Mouse (Mus musculus) kidney, embryonic 14.5 days (tissue): ENCODE data around the gene Akap1. TPM values are rescaled to one million over a fixed set of nuclear protein-coding genes. Genes with fewer than 3 reads are reported as not detected.

Source experiments
- ATAC-seq: fragments of 200-750 bp; cut with Nextera tagmentation; 2 replicates; pipeline ENCODE4 v1.8.0; 2017; ENCODE audit warnings: moderate number of reproducible peaks, mild to moderate bottlenecking, moderate TSS enrichment, moderate library complexity; ENCODE audit not compliant: low FRiP score, low TSS enrichment
- H3K27ac ChIP-seq: fragments of 300-500 bp; sonication (generic); 2 replicates; pipeline ENCODE4 v1.5.1; 2014; ENCODE audit warnings: low read depth, mild to moderate bottlenecking, low read length, moderate library complexity, mixed read lengths
- H3K27me3 ChIP-seq: fragments of 300-500 bp; sonication (generic); 2 replicates; pipeline ENCODE4 v1.6.1; 2014; ENCODE audit warnings: mild to moderate bottlenecking, low read length; ENCODE audit not compliant: control insufficient read depth, insufficient read depth
- H3K36me3 ChIP-seq: fragments of 300-500 bp; sonication (generic); 2 replicates; pipeline ENCODE4 v1.6.1; 2014; ENCODE audit warnings: low read length, mixed read lengths; ENCODE audit not compliant: control insufficient read depth, insufficient read depth
- H3K4me1 ChIP-seq: fragments of 300-500 bp; sonication (generic); 2 replicates; pipeline ENCODE4 v1.6.1; 2014; ENCODE audit warnings: low read length, mixed read lengths; ENCODE audit not compliant: control insufficient read depth, insufficient read depth
- H3K4me2 ChIP-seq: fragments of 300-500 bp; sonication (generic); replicated peaks from 2 replicates; pipeline ENCODE4 v1.6.1; 2014; ENCODE audit warnings: low read depth, mild to moderate bottlenecking, low read length
- H3K4me3 ChIP-seq: fragments of 300-500 bp; sonication (generic); 2 replicates; pipeline ENCODE4 v1.5.1; 2014; ENCODE audit warnings: mild to moderate bottlenecking, low read length
- H3K9ac ChIP-seq: fragments of 300-500 bp; sonication (generic); 2 replicates; pipeline ENCODE4 v1.6.1; 2014; ENCODE audit warnings: low read depth, mild to moderate bottlenecking, low read length, moderate library complexity
- H3K9me3 ChIP-seq: fragments of 300-500 bp; sonication (generic); 2 replicates; pipeline ENCODE4 v1.6.1; 2016; ENCODE audit warnings: low read length; ENCODE audit not compliant: control insufficient read depth
- WGBS: fragments of 180-500 bp; shearing (Covaris S2); extraction: QIAGEN DNeasy Blood & Tissue Kit; methylation state at CpG from one replicate; pipeline ENCODE4 v1.1.7; 2014; 5-methylcytosine and 5-hydroxymethylcytosine counted together
- polyA plus RNA-seq: library from polyadenylated mRNA; unstranded; fragments of >200 nt; fragmentation: Nextera tagmentation; extraction: Ambion mirVana; gene quantifications from 2 replicates; pipeline ENCODE4 v1.2.1, GENCODE M21; 2014

Akap1 gene
- polyA plus RNA-seq, 1 experiment from 2014 or later, result 20.2 TPM

DNA sequence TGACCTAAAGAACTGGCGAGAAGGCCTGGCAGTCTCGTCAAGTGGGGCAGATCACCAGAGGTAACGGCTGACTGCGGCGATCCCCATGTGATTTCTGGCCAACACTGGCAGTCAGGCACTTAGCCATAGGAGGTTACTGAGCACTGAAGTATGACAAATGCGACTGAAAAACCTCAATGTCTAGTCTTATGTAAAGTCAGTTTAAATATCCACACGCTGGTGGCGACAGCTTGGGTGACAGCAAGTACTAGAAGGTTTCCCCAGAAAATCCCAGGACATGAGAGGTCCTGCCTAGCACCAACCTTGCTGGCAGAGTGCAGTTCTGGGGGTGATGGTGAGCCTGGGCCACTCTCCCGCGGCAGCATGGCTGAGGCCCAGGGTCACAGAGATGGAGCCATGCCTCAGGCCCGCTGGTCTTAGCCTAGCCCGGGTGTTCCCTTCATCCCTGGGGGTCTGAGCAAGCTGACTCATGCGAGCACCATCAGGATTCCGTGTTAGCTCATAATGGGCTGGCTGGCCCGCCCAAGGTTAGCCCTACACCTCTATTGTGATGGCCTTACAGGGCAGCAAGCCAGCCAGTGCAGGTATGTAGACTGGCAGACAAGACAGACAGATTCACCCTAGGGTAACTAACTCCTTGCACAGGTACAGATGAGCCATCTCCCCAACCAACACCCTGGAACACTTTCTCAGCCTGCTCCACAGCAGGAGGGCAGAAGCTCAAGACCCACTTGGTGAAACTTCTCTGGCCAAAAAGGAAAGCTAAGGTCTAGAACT is 13.1 kb downstream of the Akap1 start:
- H3K27ac ChIP-seq, result no peak overlapping the region
- H3K9me3 ChIP-seq, result no peaks in the 10 kb centered on the region
- no peak overlapping the region for H3K4me2 ChIP-seq
- H3K36me3 ChIP-seq, result no peaks in the 10 kb centered on the region
- WGBS, result 77% methylated on average over 15 of the region's 15 CpGs
- peaks cover 28% of the 10 kb centered on the region for H3K4me1 ChIP-seq
- H3K27me3 ChIP-seq, result no peaks in the 10 kb centered on the region
- ATAC-seq, result no peak
- H3K9ac ChIP-seq, result no peak overlapping the region
- H3K4me3 ChIP-seq, result no peak overlapping the region

DNA sequence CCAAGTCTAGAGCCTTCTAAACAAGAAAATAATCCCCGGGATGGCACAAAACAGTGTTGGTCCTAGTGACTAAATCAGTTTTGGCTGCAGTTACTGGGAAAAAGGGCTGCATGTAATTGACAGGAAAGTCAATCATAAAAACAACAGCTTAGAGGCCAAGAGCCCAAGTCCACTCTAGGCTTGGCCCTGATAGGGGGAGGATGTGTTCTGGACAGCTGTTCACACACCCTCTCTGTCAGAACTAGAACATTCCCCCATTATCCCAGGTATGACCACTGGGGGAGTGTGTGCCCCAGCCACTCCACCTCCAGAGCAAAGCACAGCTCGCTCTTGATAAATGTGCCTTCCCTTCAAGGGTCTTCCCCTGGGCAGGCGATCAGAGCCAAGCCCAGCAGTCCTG is 14.7 kb downstream of the Akap1 start:
- Histone ChIP-seq H3K9me3 (no peaks in the 10 kb centered on the region), H3K36me3 (peaks cover 6% of the 10 kb centered on the region), H3K4me1 (peaks cover 23% of the 10 kb centered on the region), H3K4me3 (no peak overlapping the region), H3K27me3 (no peaks in the 10 kb centered on the region), H3K4me2 (no peak overlapping the region), H3K27ac (no peak overlapping the region; the same call in 1 of the 2 replicates), H3K9ac (no peak overlapping the region)
- 53% methylated on average over 3 of the region's 3 CpGs for WGBS
- 0 out of 2 replicates have a peak, but pooled peaks have one; percentile 13 for ATAC-seq

GRCm38 (mm10) chr11:88849284-88849683 is 15.1 kb downstream of the Akap1 start:
- Histone ChIP-seq H3K4me1 (peaks cover 23% of the 10 kb centered on the region), H3K36me3 (peaks cover 10% of the 10 kb centered on the region), H3K27me3 (no peaks in the 10 kb centered on the region), H3K27ac (no peak overlapping the region), H3K4me2 (no peak overlapping the region), H3K9me3 (no peaks in the 10 kb centered on the region), H3K4me3 (no peak overlapping the region), H3K9ac (no peak overlapping the region)
- ATAC-seq, result no peak
- 79% methylated on average over 8 of the region's 8 CpGs for WGBS

GRCm38 (mm10) chr11:88848590-88848989 is 15.8 kb downstream of the Akap1 start:
- Histone ChIP-seq H3K4me3 (no peak overlapping the region), H3K4me1 (peaks cover 23% of the 10 kb centered on the region), H3K9me3 (no peaks in the 10 kb centered on the region), H3K27me3 (no peaks in the 10 kb centered on the region), H3K4me2 (no peak overlapping the region), H3K27ac (peak overlapping the region; percentile 30; the same call in 1 of the 2 replicates), H3K36me3 (peaks cover 17% of the 10 kb centered on the region), H3K9ac (no peak overlapping the region; the same call in 1 of the 2 replicates)
- peak; percentile 51; the same call in 1 of the 2 replicates for ATAC-seq
- 51% methylated on average over 5 of the region's 5 CpGs for WGBS

DNA sequence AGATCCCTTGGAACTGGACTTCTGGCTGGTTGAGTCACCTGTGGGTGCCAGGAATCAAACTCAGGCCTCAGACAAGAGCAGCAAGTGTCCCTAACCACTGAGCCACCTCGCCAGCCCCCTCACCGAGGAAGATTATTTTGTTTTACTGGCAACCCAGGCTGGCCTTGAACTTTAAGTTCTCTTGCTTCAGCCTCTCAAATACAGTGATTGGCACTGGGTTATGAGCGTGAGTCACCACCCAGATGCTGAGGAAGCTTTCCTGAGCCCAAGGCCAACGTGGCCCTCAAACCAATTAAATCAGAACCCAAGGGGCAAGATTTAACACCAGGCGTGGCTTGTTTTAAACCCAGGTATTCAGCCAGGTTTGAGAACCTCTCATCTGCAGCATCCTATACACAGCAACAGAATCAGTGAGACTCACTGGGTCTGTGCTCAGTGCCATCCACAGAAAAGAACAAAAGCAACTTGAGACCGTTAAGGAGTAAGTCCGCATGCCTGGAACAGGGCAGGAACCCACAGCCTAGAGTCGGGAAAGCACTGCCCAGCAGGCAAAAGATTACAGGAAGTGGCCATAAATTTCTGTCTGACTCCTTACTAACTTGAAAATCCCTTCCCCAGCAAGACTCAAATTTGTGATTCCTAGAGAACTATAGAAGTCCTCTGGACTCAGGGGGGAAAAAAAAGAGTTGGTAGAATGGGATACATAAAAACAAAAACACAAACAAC is 16.9 kb downstream of the Akap1 start:
- no peak overlapping the region for H3K4me2 ChIP-seq
- 54% methylated on average over 8 of the region's 8 CpGs for WGBS
- H3K4me3 ChIP-seq, result no peak overlapping the region
- H3K9ac ChIP-seq, result no peak overlapping the region
- H3K36me3 ChIP-seq, result peaks cover 17% of the 10 kb centered on the region
- no peaks in the 10 kb centered on the region for H3K27me3 ChIP-seq
- peaks cover 23% of the 10 kb centered on the region for H3K4me1 ChIP-seq
- no peaks in the 10 kb centered on the region for H3K9me3 ChIP-seq
- ATAC-seq, result no peak
- peak overlapping the region; percentile 30; the same call in 1 of the 2 replicates for H3K27ac ChIP-seq

DNA sequence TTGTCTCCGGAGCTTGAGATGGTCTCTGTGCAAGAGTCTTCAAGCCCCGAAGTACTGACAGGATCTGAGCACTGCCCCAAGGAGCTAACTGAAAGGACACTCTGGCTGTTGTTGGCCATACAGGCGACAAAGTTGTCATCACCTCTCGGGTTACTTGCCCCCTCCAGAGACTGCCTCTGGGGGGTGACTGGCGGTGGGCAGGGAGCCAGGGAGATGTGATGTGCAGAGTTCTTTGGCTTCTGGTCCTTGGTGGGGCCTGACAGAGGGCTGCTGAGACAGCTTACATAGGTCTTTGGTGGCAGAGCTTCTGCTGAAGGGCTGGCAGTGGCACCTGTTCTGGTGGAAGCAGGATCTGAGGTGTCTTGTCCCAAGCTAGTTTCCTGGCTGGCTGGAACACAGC is 20.0 kb downstream of the Akap1 start:
- Histone ChIP-seq H3K9ac (no peak overlapping the region), H3K27ac (no peak overlapping the region), H3K4me1 (peaks cover 18% of the 10 kb centered on the region; the same call in 1 of the 2 replicates), H3K4me3 (no peak overlapping the region), H3K9me3 (no peaks in the 10 kb centered on the region), H3K4me2 (no peak overlapping the region), H3K36me3 (peaks cover 17% of the 10 kb centered on the region), H3K27me3 (no peaks in the 10 kb centered on the region)
- ATAC-seq, result no peak
- 82% methylated on average over 5 of the region's 5 CpGs for WGBS

DNA sequence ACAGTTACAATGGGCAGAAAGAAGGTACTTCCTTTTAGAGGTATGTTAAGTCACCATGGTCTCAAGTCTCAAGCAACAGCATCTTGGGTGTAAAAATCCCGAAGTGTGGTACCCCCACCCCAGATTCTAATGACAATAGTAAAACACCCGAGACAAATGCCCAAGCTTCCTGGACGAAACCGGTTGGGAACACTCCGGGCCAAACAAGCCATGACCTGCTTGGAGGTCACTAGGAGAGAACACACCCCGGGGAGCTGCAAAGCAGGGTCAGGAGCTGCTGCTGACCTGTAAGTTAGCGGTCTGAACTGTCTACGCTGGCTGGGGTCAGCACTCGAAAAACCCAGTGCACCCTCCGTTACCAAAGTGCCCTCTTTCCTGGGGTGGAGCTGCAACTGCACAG is 21.1 kb downstream of the Akap1 start:
- no peak for ATAC-seq
- H3K27ac ChIP-seq, result no peak overlapping the region
- H3K36me3 ChIP-seq, result peaks cover 26% of the 10 kb centered on the region
- H3K4me3 ChIP-seq, result no peak overlapping the region
- H3K4me2 ChIP-seq, result no peak overlapping the region
- peaks cover 9% of the 10 kb centered on the region; the same call in 1 of the 2 replicates for H3K4me1 ChIP-seq
- no peaks in the 10 kb centered on the region for H3K9me3 ChIP-seq
- H3K27me3 ChIP-seq, result no peaks in the 10 kb centered on the region
- 82% methylated on average over 10 of the region's 10 CpGs for WGBS
- no peak overlapping the region for H3K9ac ChIP-seq

GRCm38 (mm10) chr11:88842315-88842975 is 21.9 kb downstream of the Akap1 start:
- Histone ChIP-seq H3K4me2 (no peak overlapping the region), H3K36me3 (peaks cover 35% of the 10 kb centered on the region), H3K27me3 (no peaks in the 10 kb centered on the region), H3K9ac (no peak overlapping the region), H3K27ac (no peak overlapping the region), H3K4me3 (no peak overlapping the region), H3K9me3 (no peaks in the 10 kb centered on the region), H3K4me1 (0 out of 2 replicates have a peak, but pooled peaks cover 3% of the 10 kb centered on the region)
- 97% methylated on average over 12 of the region's 13 CpGs for WGBS
- no peak for ATAC-seq
